Comparison of ENCODE assay signal across 17 mouse cellular contexts in the genomic region with DNA sequence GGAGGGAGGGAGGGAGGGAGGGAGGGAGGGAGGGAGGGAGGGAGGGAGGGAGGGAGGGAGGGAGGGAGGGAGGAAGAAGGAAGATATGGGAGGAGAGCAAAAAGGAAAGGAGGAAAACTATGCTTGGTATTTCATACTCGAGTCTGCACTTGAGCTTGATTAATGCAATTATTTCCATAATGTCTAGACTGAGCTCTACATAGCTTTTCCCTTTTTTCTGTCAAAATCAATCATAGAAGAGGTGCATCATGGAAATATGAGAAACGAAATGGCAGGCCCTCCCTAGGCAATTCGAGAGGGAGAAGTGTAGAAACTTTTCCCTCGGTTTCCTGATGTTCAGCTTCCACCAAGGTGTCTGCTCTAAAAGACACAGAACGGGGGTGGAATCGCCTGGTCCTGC.
"Had no signal": no experiment of that assay in that cellular context is flagged by ENCODE, and none has a peak within 500 bp of the region (broad histone marks: within the 10 kb centered on the region; RNA-seq: fewer than 3 reads in every experiment).

No protein-coding gene starts in this region.

- H3K4me1 ChIP-seq: limb, embryonic 15.5 days; liver, embryonic 15.5 days; stomach, embryonic 15.5 days had no signal

- DNase-seq: kidney, adult 18-20 months; kidney, adult 9 months; kidney, postnatal 25 days; layer of hippocampus, adult 9-11 months; lung, adult 2 months; lung, postnatal 14 days; lung, postnatal 4 days; right cerebral cortex, postnatal 25 days; spleen, adult 18-20 months; thymus, adult 18-20 months; thymus, postnatal 36 days had no signal

- H3K4me3 ChIP-seq: layer of hippocampus, adult 2 months; limb, embryonic 15.5 days; liver, embryonic 15.5 days; stomach, embryonic 15.5 days had no signal

- H3K27me3 ChIP-seq: limb, embryonic 15.5 days; liver, embryonic 15.5 days; stomach, embryonic 15.5 days had no signal

- H3K4me2 ChIP-seq: limb, embryonic 15.5 days; liver, embryonic 11.5 days; liver, embryonic 15.5 days; midbrain, embryonic 11.5 days; stomach, embryonic 15.5 days had no signal

- H3K9ac ChIP-seq: limb, embryonic 15.5 days; liver, embryonic 15.5 days; stomach, embryonic 15.5 days had no signal

- H3K9me3 ChIP-seq: limb, embryonic 15.5 days; liver, embryonic 15.5 days; stomach, embryonic 15.5 days had no signal

- H3K36me3 ChIP-seq: limb, embryonic 15.5 days; liver, embryonic 15.5 days; stomach, embryonic 15.5 days had no signal

- H3K27ac ChIP-seq: layer of hippocampus, adult 2 months; limb, embryonic 15.5 days; liver, embryonic 15.5 days; stomach, embryonic 15.5 days had no signal
